Mouse (Mus musculus) liver, postnatal 0 days (tissue): ENCODE measurements around the gene Dnaaf3.

Experiments used
- CTCF ChIP-seq: sonication (generic); IDR thresholded peaks from 2 replicates; pipeline ENCODE4 v1.5.1; 2016; ENCODE audit warnings: antibody characterized with exemption, low read depth
- EP300 ChIP-seq: IDR thresholded peaks from 2 replicates; pipeline ENCODE4 v1.6.1; 2016; ENCODE audit warnings: antibody characterized with exemption, low read depth, mild to moderate bottlenecking

DNA sequence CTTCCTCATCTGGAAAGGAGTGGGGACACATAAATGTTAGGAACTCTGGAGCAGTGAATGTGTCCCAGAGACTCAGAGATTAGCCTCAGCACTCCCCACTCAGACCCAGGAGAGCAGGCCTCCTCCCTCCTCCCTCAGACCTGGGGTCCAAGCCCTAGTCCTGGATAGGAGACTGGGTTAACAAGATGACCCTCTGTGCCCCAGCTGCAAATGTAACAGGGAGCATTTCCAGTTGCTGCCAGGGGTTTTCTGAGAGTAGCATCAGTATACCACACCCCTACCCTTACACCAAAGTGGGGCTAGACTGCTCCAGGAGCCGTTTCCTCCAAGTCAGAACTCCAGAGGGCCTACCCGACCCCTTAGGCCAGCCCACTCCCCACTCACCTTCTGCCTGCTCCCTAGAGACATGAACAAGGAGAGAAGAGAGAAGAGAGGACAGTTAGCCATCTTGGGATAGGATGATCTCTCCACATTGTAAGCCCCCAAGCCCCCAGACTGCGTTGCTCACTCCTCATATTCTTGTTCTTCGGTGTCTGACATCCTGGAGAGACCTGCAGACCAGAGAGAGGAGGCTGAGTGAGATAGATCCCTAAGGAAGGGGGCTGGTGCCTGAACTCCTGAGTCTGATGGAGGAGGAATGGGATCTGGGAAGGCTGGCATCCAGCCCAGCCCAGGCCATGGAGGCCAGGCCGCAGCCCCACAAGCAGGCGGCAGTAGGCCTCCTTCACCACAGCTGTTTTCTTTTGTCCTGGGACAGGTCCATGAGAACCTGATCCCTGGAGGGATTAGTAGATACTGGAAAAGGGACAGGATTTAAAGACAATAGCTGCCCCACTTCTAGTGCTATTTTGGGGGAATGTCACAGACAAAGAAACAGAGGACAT, 18.2 kb downstream of the Dnaaf3 start:
- TF ChIP-seq EP300, result no peak
- TF ChIP-seq CTCF, result no peak
